Mouse (Mus musculus): ENCODE measurements at regions not wholly inside any gene's neighbourhood (a gene's known extent, or its start where the extent isn't known, plus 50 kb on each side); places are given as distances from the start of the nearest gene placed in this dataset.

DNA sequence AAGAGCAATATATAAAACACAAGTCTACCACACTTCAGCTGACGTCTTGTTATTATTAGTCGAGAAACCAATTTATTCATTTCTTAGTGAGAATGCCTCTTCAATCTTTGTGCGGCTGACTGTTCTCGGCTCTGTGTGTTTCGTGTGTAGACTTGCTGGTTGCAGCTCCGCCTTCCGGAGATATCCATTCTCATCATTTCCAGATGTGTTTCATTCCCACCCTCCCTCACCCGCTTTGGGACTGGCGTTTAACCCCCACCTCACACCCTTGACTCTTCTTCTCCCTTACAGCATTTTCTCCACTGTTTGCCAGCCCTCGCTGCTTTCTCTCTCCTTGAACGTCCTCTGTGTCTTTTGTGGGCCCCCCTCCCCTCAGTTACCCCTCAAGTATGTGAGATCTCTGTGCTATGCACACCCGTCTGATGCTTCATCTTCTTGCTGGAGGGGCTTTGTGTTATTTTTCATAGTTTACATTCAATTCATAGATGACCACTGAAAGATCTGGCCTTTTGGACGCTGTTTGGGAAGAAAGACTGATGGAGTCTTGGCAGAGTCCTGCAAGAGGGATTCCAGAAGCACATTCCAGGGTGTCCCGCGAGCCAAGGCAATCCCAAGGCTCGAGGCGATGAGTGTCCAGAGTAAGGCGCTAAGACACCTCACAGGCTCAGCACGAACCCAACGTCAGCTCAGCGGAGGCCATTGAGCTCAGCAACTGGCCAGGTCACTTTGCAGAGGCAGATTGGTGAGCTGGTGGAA lies 121.9 kb upstream of the Arglu1 start:
- TF ChIP-seq CTCF (conservative IDR thresholded peaks at IDR 0.05; ENCODE audit: low read length), result no peak
- no peak for TF ChIP-seq POU5F1 (IDR thresholded peaks at IDR 0.05; ENCODE audit: borderline replicate concordance, low read length)
- TF ChIP-seq NANOG (IDR thresholded peaks at IDR 0.05; ENCODE audit: borderline replicate concordance, low read length), result no peak
